Mouse (Mus musculus) adrenal gland, postnatal 10 days (tissue): ENCODE measurements at regions not wholly inside any gene's neighbourhood (a gene's known extent, or its start where the extent isn't known, plus 50 kb on each side); places are given as distances from the start of the nearest gene placed in this dataset.
A peak's percentile ranks its signal among the peaks of the same experiment; 100 is the strongest.
"Not testable (repeated sequence)": the region's sequence is repeated elsewhere in the genome, so short reads cannot be mapped to it uniquely, and the experiment has no call there.

Experiments used
- DNase-seq: peaks from one replicate; pipeline ENCODE4 v3.0.0; 2021; ENCODE audit warnings: mixed read lengths

- DNase-seq, result not testable (repeated sequence)
Measured at GRCm38 (mm10) chr1:117051311-117051710, 248.5 kb downstream of the Gm19965 start.

GRCm38 (mm10) chr1:117067151-117067819 lies 264.5 kb downstream of the Gm19965 start:
- no peak for DNase-seq

GRCm38 (mm10) chr1:117087136-117087535 lies 284.4 kb downstream of the Gm19965 start:
- no peak for DNase-seq

- DNase-seq, result peak; percentile 20
Measured at GRCm38 (mm10) chr1:117111496-117111895, 308.7 kb downstream of the Gm19965 start.

- no peak for DNase-seq
Measured at GRCm38 (mm10) chr1:117113918-117114317, 311.1 kb downstream of the Gm19965 start.

GRCm38 (mm10) chr1:117122965-117123364 lies 320.2 kb downstream of the Gm19965 start:
- no peak for DNase-seq
